Mouse (Mus musculus) Patski (cell line): ENCODE measurements at regions not wholly inside any gene's neighbourhood (a gene's known extent, or its start where the extent isn't known, plus 50 kb on each side); places are given as distances from the start of the nearest gene placed in this dataset.
"Not testable (repeated sequence)": the region's sequence is repeated elsewhere in the genome, so short reads cannot be mapped to it uniquely, and the experiment has no call there.

ENCODE experiments used
- ATAC-seq: fragments of 100-300 bp; one replicate; pipeline ENCODE4 v1.8.0; 2021
- CTCF ChIA-PET: fragments of 350-600 bp; sonication (Branson Sonifier 250); formaldehyde crosslinking; loops from one replicate; lab custom pipeline; 2022; ENCODE audit warnings: inconsistent platforms; lab: Charles Lee
- POLR2A ChIA-PET: fragments of 350-600 bp; sonication (Branson Sonifier 250); formaldehyde crosslinking; loops from one replicate; lab custom pipeline; 2022; ENCODE audit warnings: antibody characterized with exemption, inconsistent platforms; lab: Charles Lee
- DNase-seq: peaks from one replicate; pipeline ENCODE4 v3.0.0-alpha.2; 2011; ENCODE audit warnings: low read depth, low spot score
- H3K27me3 ChIP-seq: fragments of 371-371 bp; one replicate; pipeline ENCODE4 v1.5.1; 2021
- CTCF ChIP-seq: fragments of 100-300 bp; IDR thresholded peaks from one replicate; pipeline ENCODE4 v1.5.1; 2021
- in situ Hi-C: fragments of 300-500 bp; cut with MboI; formaldehyde crosslinking; loops from 3 replicates; pipeline ENCODE4 v1.11.1; 2018; ENCODE audit warnings: low pct_unique_long_range_greater_than_20kb, mixed read lengths

- ATAC-seq = no peak
- ChIA-PET POLR2A (no interaction called here), CTCF (no interaction called here)
- TF ChIP-seq CTCF = no peak
- in situ Hi-C loops = no loop called here
- H3K27me3 ChIP-seq = no peaks in the 10 kb centered on the region
- DNase-seq = no peak
These were observed 203.4 kb upstream of the 2610301B20Rik start for GRCm38 (mm10) chr4:10670846-10671428.

DNA sequence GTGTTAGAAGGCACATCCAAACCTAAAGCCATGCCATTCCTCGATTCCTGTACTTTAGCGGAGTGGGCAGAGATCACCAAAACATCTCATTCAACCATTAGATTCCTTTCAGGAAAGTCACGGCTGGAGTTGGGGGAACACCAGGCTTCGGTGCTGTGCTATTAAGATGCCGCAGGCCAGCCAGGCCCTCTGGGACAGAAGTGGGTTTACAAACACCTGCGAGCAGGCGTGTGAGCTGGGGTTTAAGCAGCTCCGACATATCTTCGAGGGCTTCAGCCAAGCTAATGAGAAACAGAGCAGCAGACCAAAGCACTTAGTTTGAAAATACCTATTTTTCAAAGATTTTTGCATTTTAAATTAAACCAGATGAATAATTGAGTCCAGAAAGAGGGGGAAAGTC is 183.2 kb upstream of the 2610301B20Rik start:
- ATAC-seq (no peak), DNase-seq (no peak)
- POLR2A ChIA-PET = no interaction called here
- in situ Hi-C loops = no loop called here
- H3K27me3 ChIP-seq = no peaks in the 10 kb centered on the region
- no peak for TF ChIP-seq CTCF
- CTCF ChIA-PET = interaction anchor here (1.3 kb wide), 1 partner anchor 21 kb away, joined by 3 read pairs; no protein-coding TSS in a partner anchor

GRCm38 (mm10) chr4:10692860-10693259 is 181.4 kb upstream of the 2610301B20Rik start:
- ATAC-seq (no peak), DNase-seq (no peak)
- ChIA-PET POLR2A (interaction anchor here (0.6 kb wide), 1 partner anchor 1294 kb away, joined by 3 read pairs; no protein-coding TSS in a partner anchor), CTCF (no interaction called here)
- in situ Hi-C loops = no loop called here
- H3K27me3 ChIP-seq = no peaks in the 10 kb centered on the region
- TF ChIP-seq CTCF = no peak

- in situ Hi-C loops = no loop called here
- CTCF ChIA-PET = no interaction called here
These were observed 180.7 kb upstream of the 2610301B20Rik start for GRCm38 (mm10) chr4:10693446-10694105.

GRCm38 (mm10) chr4:10694106-10694748 is 180.1 kb upstream of the 2610301B20Rik start:
- in situ Hi-C loops, POLR2A ChIA-PET, ATAC-seq, H3K27me3 ChIP-seq, CTCF ChIA-PET, DNase-seq: not testable (repeated sequence)

More at GRCm38 (mm10) chr4:10693446-10694105, 180.7 kb upstream of the 2610301B20Rik start:
- no peak for DNase-seq
- no peak for ATAC-seq
- POLR2A ChIA-PET = interaction anchor here (0.6 kb wide), 1 partner anchor 1294 kb away, joined by 3 read pairs; no protein-coding TSS in a partner anchor
- no peaks in the 10 kb centered on the region for H3K27me3 ChIP-seq
- no peak for TF ChIP-seq CTCF

DNA sequence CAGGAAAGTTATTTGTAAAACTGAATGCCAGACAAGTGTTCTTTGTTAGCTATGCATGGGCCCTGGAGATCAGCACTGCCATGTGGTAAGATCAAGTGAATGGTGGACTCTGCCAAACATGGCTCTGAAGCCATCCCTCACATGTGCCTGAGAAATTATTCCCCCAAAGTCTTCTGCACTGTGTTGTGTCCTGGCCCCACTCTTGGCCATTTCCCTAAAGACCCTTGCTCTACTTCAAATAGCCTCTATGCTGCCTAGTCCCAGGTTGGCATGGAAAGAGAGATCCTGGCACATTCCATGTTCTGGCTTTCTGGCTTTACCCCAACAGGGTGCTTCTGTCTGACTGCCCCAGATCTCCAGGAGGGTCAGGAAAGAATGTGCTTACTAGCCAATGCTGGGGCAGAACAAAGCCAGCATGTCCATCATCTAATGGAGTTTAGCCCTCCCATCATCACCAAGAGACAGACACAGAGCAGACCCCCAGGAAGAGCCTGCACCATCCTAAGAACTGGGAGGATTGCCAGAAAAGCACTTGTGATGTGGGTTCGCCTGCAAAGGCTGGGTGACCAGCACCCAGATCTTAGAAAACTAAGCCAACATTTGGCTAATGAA is 177.0 kb upstream of the 2610301B20Rik start:
- in situ Hi-C loops = no loop called here
- ATAC-seq (no peak), DNase-seq (no peak)
- ChIA-PET CTCF (interaction anchor here (1.8 kb wide), 1 partner anchor 137 kb away, joined by 3 read pairs; no protein-coding TSS in a partner anchor), POLR2A (no interaction called here)
- TF ChIP-seq CTCF = no peak
- H3K27me3 ChIP-seq = no peaks in the 10 kb centered on the region

- POLR2A ChIA-PET = no interaction called here
- CTCF ChIA-PET = no interaction called here
- in situ Hi-C loops = no loop called here
- H3K27me3 ChIP-seq = no peaks in the 10 kb centered on the region
- DNase-seq = no peak
- TF ChIP-seq CTCF = no peak
- no peak for ATAC-seq
These were observed 175.7 kb upstream of the 2610301B20Rik start for GRCm38 (mm10) chr4:10698637-10699036.

GRCm38 (mm10) chr4:10701479-10701878 is 172.8 kb upstream of the 2610301B20Rik start:
- no peak for TF ChIP-seq CTCF
- ATAC-seq (no peak), DNase-seq (no peak)
- POLR2A ChIA-PET = no interaction called here
- CTCF ChIA-PET = no interaction called here
- in situ Hi-C loops = no loop called here
- no peaks in the 10 kb centered on the region for H3K27me3 ChIP-seq

- TF ChIP-seq CTCF = no peak
These were observed 171.1 kb upstream of the 2610301B20Rik start for GRCm38 (mm10) chr4:10703212-10703611.

GRCm38 (mm10) chr4:10707016-10707657 is 167.2 kb upstream of the 2610301B20Rik start:
- POLR2A ChIA-PET = no interaction called here
- ATAC-seq (no peak), DNase-seq (no peak)
- no peak for TF ChIP-seq CTCF
- H3K27me3 ChIP-seq = no peaks in the 10 kb centered on the region
- in situ Hi-C loops = no loop called here
- CTCF ChIA-PET = no interaction called here

More at GRCm38 (mm10) chr4:10703212-10703611, 171.1 kb upstream of the 2610301B20Rik start:
- in situ Hi-C loops = no loop called here
- H3K27me3 ChIP-seq = no peaks in the 10 kb centered on the region
- CTCF ChIA-PET = no interaction called here
- ATAC-seq = no peak
- no peak for DNase-seq
- POLR2A ChIA-PET = no interaction called here
